Mouse (Mus musculus): ENCODE measurements at regions not wholly inside any gene's neighbourhood (a gene's known extent, or its start where the extent isn't known, plus 50 kb on each side); places are given as distances from the start of the nearest gene placed in this dataset.

DNA sequence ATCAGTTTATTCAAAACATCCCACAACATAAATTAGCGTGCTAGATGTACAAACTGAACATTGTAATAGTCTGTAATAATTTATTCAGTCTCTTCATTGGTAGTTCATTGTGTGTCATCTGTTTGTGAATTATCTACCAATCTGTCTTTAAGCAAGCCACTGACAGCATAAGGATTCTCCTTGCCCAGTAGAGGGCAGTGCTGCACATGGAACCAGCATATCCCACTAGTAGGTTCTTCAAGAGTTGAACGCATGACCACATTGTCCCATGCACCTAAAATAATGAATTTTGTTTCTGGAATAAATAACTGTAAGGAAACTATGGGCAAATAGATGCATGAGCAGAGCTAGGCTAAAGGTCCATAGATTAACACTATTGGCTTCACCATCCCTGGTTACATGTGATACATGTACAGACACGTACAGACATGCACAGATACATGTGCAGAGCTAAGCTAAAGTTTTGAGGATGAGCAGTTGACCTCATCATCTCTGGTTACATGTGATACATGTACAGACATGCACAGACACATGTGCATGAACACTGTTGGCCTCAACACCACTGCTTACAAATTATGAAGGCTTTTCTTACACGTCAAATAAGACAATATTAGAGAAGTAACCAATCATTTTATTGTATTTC lies 143.0 kb upstream of the Ctnnd2 start:
- DNase-seq, result peak; percentile 52

DNA sequence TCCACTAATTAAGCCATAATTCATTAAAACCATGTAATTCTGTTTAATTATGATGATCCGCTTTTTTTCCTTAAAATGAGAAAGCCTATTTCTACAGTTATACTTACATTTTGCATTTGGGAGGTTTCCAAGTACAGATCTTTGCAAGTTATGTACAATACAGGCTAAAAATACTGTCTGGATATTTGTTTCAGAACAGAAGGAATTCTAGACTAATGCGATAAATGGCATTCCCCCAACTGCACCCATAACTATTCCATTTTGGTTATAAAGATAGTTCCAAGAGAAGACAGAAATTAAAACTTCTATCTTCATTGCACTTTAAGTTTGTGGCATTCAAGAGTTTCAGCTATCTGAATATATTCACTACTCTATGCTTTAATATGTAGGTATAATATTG lies 137.0 kb upstream of the Ctnnd2 start:
- DNase-seq, result no peak

DNA sequence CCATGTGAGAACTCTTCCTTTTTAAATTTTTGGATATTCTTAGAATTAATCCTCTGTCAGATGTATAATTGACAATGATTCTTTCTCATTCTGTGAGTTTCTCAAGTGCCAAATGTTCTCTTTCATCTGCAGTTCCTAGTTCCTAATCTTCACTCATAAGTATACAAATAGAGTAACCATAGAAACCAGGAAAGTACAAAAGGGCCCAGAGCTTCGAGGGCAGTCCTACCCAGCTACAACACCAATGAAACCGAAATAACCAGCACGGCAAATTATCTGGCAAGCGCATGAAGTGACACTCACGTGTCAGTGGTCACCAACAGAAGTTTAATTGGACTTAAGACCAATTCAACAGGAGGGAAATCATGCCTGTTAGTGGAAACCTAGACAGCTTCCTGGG lies 121.5 kb upstream of the Ctnnd2 start:
- DNase-seq, result no peak

DNA sequence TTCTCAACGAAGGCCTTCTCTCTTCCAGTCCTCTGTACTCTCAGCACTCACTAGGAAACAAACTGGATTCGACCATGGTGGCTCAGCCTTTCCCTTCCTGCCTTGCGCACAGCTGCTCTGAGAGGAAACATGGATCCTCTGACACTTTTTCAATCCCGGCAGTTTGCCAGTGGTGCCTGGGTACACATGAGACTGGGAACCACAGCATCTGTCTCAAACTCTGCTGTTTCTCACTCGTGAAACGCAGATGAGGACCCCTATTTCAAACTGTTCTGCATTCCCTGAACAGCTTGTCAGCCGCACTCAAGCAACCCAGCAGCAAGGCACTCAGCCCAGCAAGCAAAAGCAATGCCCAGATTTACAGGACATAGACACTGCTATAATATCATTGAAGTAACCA lies 112.6 kb upstream of the Ctnnd2 start:
- DNase-seq, result no peak

DNA sequence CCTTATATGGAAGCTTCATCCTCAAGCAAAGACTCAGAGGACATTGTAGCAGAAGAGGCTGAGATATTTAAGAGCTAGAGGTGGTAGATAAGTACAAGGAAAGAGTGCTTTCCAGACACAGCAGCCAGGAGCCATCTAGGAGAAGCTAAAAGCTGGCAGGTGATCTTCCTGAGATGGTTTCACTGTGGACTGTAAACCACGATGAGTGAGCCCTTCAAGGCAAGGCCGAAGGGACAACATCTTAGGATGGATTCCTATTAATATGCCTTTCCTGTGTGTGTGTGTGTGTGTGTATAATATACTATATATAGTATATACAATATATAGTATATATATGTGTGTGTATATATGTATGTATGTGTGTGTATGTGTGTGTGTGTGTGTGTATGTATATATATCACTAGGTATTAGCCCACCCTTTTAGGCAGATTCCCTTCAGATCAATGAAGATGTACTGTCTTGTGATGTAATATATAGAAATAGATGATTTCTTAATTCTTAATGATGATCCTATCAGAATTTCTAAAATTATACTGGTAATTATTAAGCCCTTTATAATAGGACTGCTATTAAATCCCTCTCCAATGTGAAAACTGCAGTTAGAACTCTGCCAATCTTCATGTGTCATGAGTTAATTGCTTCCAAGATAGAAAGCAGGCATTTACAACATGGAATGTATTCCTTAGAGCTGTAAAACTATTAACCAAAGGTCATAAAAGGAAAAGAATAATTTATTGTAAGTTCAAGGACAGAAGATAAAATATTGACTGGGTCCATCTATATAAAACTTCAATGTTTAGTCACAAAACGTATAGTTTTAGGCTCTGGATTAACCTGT lies 111.7 kb upstream of the Ctnnd2 start:
- DNase-seq, result no peak

DNA sequence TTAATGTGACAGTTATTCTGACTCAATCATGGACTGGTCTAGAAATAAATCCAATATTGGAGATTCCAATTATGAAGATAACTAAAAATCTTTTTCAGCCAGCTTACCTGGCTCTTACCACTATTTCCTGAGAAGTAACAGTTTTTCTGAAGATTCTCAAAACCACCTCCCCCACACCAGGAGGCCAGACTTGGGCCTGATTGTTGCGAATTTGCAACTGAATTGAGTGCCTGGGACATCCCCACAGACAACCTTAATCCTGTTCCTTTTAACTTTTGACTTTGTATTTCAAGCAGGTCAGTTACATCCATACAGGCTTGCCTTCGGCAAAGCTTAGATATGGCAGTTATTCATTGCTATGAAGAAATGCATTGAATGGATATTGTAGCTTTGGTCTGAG lies 100.7 kb upstream of the Ctnnd2 start:
- no peak for DNase-seq

DNA sequence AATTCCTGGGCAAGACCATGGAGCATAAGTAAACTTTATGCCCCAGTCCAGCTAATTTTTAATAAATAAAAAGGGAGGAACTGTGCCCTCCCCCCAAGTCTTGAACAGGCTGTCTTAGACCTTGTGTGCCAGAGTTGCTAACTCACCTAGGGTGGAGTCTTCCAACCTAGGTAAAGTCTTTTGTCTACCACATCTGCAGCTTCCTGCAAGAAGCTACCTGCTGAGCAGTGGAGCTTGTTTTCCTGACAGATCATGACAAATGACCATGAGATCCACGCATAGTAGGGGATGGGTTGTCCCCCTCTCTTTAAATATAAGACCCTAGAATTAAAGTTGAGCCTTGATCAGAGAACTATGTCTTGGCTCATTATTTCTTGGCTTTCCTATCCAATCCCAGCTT lies 100.1 kb upstream of the Ctnnd2 start:
- DNase-seq, result no peak

DNA sequence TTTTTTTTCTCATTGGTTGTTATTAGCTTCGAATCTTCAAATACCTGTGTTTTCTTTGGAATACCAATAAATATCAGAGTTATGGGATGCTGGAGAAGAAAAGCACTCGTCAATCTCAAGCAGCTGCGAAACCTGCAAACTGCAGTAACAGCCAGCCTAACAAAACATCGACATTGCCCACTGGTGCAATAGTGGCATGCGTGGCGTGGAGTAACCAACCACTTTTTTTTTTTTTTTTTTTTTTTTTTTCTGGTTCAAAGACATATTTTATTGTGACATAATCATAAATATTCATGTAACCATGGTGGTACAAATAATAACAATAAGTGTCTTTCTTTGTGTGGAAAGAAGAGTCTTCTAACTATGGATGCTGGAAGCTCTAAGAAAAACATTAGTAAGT lies 85.3 kb upstream of the Ctnnd2 start:
- DNase-seq, result no peak

DNA sequence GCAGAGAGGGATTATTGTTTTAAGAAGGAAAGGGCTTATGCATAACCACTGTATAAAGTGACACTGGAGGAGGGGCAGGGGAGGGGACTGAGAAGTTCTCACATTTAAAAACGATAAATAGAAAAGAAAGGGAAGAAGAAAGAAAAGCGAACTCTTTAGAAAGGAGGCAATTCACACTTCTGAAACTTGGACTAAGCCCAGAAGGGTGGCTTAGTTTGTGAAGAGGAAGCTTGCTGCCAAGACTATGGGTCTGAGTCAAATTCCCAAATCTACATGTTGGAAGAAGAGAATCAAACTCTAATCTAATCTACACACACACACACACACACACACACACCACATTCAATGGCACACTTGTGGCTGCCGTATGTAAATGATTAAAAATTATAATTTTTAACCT lies 50.3 kb upstream of the Ctnnd2 start:
- DNase-seq, result no peak
